ENCODE assay signal across 19 mouse cellular contexts in the genomic region with DNA sequence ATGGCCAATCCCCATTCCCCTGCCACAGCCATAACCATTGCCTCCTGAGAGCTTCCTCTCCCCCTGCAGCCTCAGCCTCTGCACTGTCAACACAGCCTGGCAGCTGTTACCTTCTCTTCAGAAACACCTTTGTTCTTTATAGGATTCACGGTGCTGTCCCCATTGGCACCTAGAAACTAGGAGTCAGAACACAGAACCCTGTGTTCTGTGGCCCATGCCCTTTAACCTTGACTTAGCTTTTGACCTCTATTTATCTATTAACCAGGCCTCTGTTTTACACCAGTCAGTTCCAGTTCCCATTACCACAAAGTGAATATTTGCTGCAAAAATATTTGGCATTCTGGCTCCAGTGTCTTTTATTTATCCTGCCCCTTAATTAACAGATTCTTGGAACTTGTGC. TPM values are rescaled to one million over a fixed set of nuclear protein-coding genes. Genes with fewer than 3 reads are reported as not detected.
DNase-seq lines count a peak whose midpoint lies in the region; ATAC-seq and TF ChIP-seq lines count a peak whose summit lies in the region.
"Had no signal": no experiment of that assay in that cellular context is flagged by ENCODE, and none has a peak within 500 bp of the region (broad histone marks: within the 10 kb centered on the region; RNA-seq: fewer than 3 reads in every experiment).

No protein-coding gene starts in this region.

- 38% methylated on average over 1 of the region's 1 CpGs for WGBS in kidney, adult 2 months
- WGBS in kidney, embryonic 16.5 days, result 74% methylated on average over 1 of the region's 1 CpGs
- 70% methylated on average over 1 of the region's 1 CpGs for WGBS in liver, embryonic 12.5 days (ENCODE audit: insufficient replicate concordance)
- 61% methylated on average over 1 of the region's 1 CpGs for WGBS in liver, embryonic 16.5 days (ENCODE audit: insufficient replicate concordance)

- no peak overlapping the region for H3K4me3 ChIP-seq in kidney, adult 2 months (ENCODE audit: insufficient read depth, low read depth, low read length)
- H3K4me3 ChIP-seq in kidney, embryonic 16.5 days (ENCODE audit: low read length), result no peak overlapping the region
- no peak overlapping the region for H3K4me3 ChIP-seq in liver, embryonic 12.5 days
- no peak overlapping the region for H3K4me3 ChIP-seq in liver, embryonic 16.5 days (ENCODE audit: low read depth, low read length)
- H3K4me3 ChIP-seq: embryonic facial prominence, embryonic 12.5 days; forebrain, embryonic 15.5 days; heart, embryonic 10.5 days; hindbrain, embryonic 12.5 days had no signal

- no peak for TF ChIP-seq POLR2A in kidney, adult 2 months (IDR thresholded peaks at IDR 0.05; ENCODE audit: low read depth, low read length)

- no peaks in the 10 kb centered on the region for H3K27me3 ChIP-seq in kidney, adult 2 months (replicated peaks; ENCODE audit: control insufficient read depth, insufficient read depth, low read length)
- no peaks in the 10 kb centered on the region for H3K27me3 ChIP-seq in kidney, embryonic 16.5 days (ENCODE audit: insufficient read depth, low read length)
- H3K27me3 ChIP-seq in liver, embryonic 12.5 days (replicated peaks), result no peaks in the 10 kb centered on the region
- no peaks in the 10 kb centered on the region for H3K27me3 ChIP-seq in liver, embryonic 16.5 days (ENCODE audit: control insufficient read depth, insufficient read depth, low read depth, low read length)
- H3K27me3 ChIP-seq: embryonic facial prominence, embryonic 12.5 days; forebrain, embryonic 15.5 days; hindbrain, embryonic 12.5 days had no signal

- H3K36me3 ChIP-seq in kidney, adult 2 months (ENCODE audit: control insufficient read depth, insufficient read depth, low read length), result no peaks in the 10 kb centered on the region
- no peaks in the 10 kb centered on the region for H3K36me3 ChIP-seq in kidney, embryonic 16.5 days (ENCODE audit: insufficient read depth, low read length)
- H3K36me3 ChIP-seq in liver, embryonic 12.5 days, result no peaks in the 10 kb centered on the region
- no peaks in the 10 kb centered on the region for H3K36me3 ChIP-seq in liver, embryonic 16.5 days (ENCODE audit: control insufficient read depth, insufficient read depth)
- H3K36me3 ChIP-seq: embryonic facial prominence, embryonic 12.5 days; forebrain, embryonic 15.5 days; heart, embryonic 10.5 days; hindbrain, embryonic 12.5 days had no signal

- TF ChIP-seq CTCF in kidney, adult 2 months (conservative IDR thresholded peaks at IDR 0.05; ENCODE audit: insufficient read depth, insufficient read length, low read depth, low read length), result no peak

- H3K9ac ChIP-seq in kidney, embryonic 16.5 days (replicated peaks; ENCODE audit: low read length), result no peak overlapping the region
- no peak overlapping the region for H3K9ac ChIP-seq in liver, embryonic 12.5 days
- H3K9ac ChIP-seq in liver, embryonic 16.5 days (ENCODE audit: low read depth, low read length), result no peak overlapping the region
- H3K9ac ChIP-seq: embryonic facial prominence, embryonic 12.5 days; forebrain, embryonic 15.5 days; hindbrain, embryonic 12.5 days had no signal

- H3K4me1 ChIP-seq in kidney, adult 2 months (ENCODE audit: control insufficient read depth, insufficient read depth, low read length), result peaks cover 15% of the 10 kb centered on the region; the same call in 1 of the 2 replicates
- no peaks in the 10 kb centered on the region for H3K4me1 ChIP-seq in kidney, embryonic 16.5 days (ENCODE audit: insufficient read depth, low read length)
- H3K4me1 ChIP-seq in liver, embryonic 12.5 days, result peaks cover 8% of the 10 kb centered on the region
- peaks cover 4% of the 10 kb centered on the region for H3K4me1 ChIP-seq in liver, embryonic 16.5 days (ENCODE audit: control insufficient read depth, low read depth, low read length)
- H3K4me1 ChIP-seq: embryonic facial prominence, embryonic 12.5 days; forebrain, embryonic 15.5 days; hindbrain, embryonic 12.5 days had no signal

- H3K9me3 ChIP-seq in kidney, embryonic 16.5 days (ENCODE audit: low read length), result no peaks in the 10 kb centered on the region
- no peaks in the 10 kb centered on the region for H3K9me3 ChIP-seq in liver, embryonic 12.5 days (replicated peaks)
- no peaks in the 10 kb centered on the region for H3K9me3 ChIP-seq in liver, embryonic 16.5 days (replicated peaks; ENCODE audit: control insufficient read depth, low read length)
- H3K9me3 ChIP-seq: embryonic facial prominence, embryonic 12.5 days; forebrain, embryonic 15.5 days; heart, embryonic 10.5 days; hindbrain, embryonic 12.5 days had no signal

- ATAC-seq in kidney, embryonic 16.5 days (ENCODE audit: low FRiP score, low TSS enrichment), result no peak
- peak; percentile 70 for ATAC-seq in liver, embryonic 12.5 days
- ATAC-seq in liver, embryonic 16.5 days (ENCODE audit: low read depth), result peak; percentile 86
- no peak for ATAC-seq in activated CD4-positive, CD25-positive, alpha-beta regulatory T cell, adult 4 months
- ATAC-seq: forebrain, embryonic 15.5 days had no signal

- DNase-seq in kidney, adult 2 months, result peak; percentile 87
- peak; percentile 9 for DNase-seq in liver
- no peak for DNase-seq in c-Kit-positive CD71-positive TER-119-positive erythroid progenitor cells, embryonic 14.5 days (ENCODE audit: low spot score)
- DNase-seq in retina, embryonic 14.5 days (ENCODE audit: low spot score), result no peak
- DNase-seq: adrenal gland, postnatal 14 days; cerebellum, adult 8-10 months; cerebellum, postnatal 25 days; gastrocnemius, postnatal 10 days; heart, adult 18-20 months; heart, postnatal 10 days; heart, postnatal 4 days had no signal

- H3K4me2 ChIP-seq in kidney, embryonic 16.5 days (replicated peaks; ENCODE audit: low read depth, low read length), result no peak overlapping the region
- H3K4me2 ChIP-seq in liver, embryonic 12.5 days, result no peak overlapping the region
- H3K4me2 ChIP-seq in liver, embryonic 16.5 days (ENCODE audit: low read depth, low read length), result no peak overlapping the region
- H3K4me2 ChIP-seq: embryonic facial prominence, embryonic 12.5 days; forebrain, embryonic 15.5 days; hindbrain, embryonic 12.5 days had no signal

- peak overlapping the region; percentile 93 for H3K27ac ChIP-seq in kidney, adult 2 months (ENCODE audit: insufficient read depth, low read depth, low read length)
- H3K27ac ChIP-seq in kidney, embryonic 16.5 days (ENCODE audit: low read length), result no peak overlapping the region
- no peak overlapping the region for H3K27ac ChIP-seq in liver, embryonic 12.5 days
- H3K27ac ChIP-seq in liver, embryonic 16.5 days (ENCODE audit: low read length), result peak overlapping the region; percentile 41; the same call in 1 of the 2 replicates
- H3K27ac ChIP-seq: embryonic facial prominence, embryonic 12.5 days; forebrain, embryonic 15.5 days; heart, embryonic 10.5 days; hindbrain, embryonic 12.5 days had no signal

RNA-seq across cellular contexts. Expression of gene Larp4b, which starts 36.4 kb away (rescaled TPM):
- polyA plus RNA-seq in kidney, adult 2 months (2012; rRNA removed), result 17.9 and 21.5 TPM in 2 replicates
- 32.3 and 36.3 TPM in 2 replicates for polyA plus RNA-seq in kidney, embryonic 16.5 days (2015; fragmentation: Nextera tagmentation; extraction: Ambion mirVana)
- polyA plus RNA-seq in liver, embryonic 12.5 days (2016; fragmentation: Nextera tagmentation; extraction: Ambion mirVana), result 39.1 and 39.3 TPM in 2 replicates
- 24.1 and 24.4 TPM in 2 replicates for polyA plus RNA-seq in liver, embryonic 16.5 days (2015; fragmentation: Nextera tagmentation; extraction: Ambion mirVana)
- 10 to 100 TPM; 29.8 to 36.9 TPM for polyA plus RNA-seq in activated CD4-positive, CD25-positive, alpha-beta regulatory T cell, adult 4 months (2017; shearing (Covaris generic))

Comparison
In these comparisons a context has a peak if more than half of its experiments do, and no peak if none do; other contexts are left out.
1. H3K27ac ChIP-seq: peak in kidney, adult 2 months (single experiment) and liver, embryonic 16.5 days (single experiment); none in kidney, embryonic 16.5 days (single experiment) and liver, embryonic 12.5 days (single experiment).
2. DNase-seq: peak in kidney, adult 2 months (single experiment) and liver (single experiment); none in c-Kit-positive CD71-positive TER-119-positive erythroid progenitor cells, embryonic 14.5 days (single experiment) and retina, embryonic 14.5 days (single experiment).
3. ATAC-seq: peak in liver, embryonic 12.5 days (single experiment) and liver, embryonic 16.5 days (single experiment); none in kidney, embryonic 16.5 days (single experiment) and activated CD4-positive, CD25-positive, alpha-beta regulatory T cell, adult 4 months (single experiment).